Mouse (Mus musculus) adrenal gland (tissue): ENCODE data around the gene Lypd9.
"Not testable (repeated sequence)": the region's sequence is repeated elsewhere in the genome, so short reads cannot be mapped to it uniquely, and the experiment has no call there.

Source experiments
- intact Hi-C: fragments of 180-260 bp; cut with DNase I; formaldehyde crosslinking; loops from one replicate; pipeline ENCODE4 v1.15.1; 2025
- long read RNA-seq, 2 experiments: library from polyadenylated mRNA; unstranded; transcript quantifications; one replicate each; pipeline ENCODE4 v2.0.0; 2020; ENCODE audit warnings: borderline replicate concordance in 1 of 2; ENCODE audit not compliant: insufficient replicate concordance in 1 of 2

The Lypd9 gene
- long read RNA-seq, experiment 1: 0 reads
- long read RNA-seq, experiment 2: 0 reads

- intact Hi-C loops: no loop called here
Measured at GRCm38 (mm10) chr11:58452759-58453158, at the start of gene Lypd9. Lypd9 (minus strand) TSS chr11:58452923.

DNA sequence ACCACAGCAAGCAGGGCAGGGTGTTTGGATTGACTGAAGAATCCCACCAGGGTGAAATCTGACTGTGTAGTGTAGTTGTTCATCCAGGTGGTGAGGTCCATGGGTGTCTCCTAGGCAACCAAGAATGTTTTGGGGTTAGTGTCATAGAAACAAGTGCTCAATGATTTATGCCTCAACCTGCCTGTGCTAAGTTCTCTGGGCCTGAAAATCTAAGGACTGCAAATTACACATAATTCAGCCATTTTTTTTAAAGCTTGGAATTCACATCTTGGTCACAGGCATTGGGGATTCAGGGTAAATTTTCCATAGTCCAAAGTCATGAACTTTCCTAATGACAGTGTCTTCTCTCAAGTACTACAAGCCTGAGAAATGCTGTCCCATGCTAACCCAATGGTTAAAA lies 49.7 kb upstream of the Lypd9 start, which contains the start of gene Olfr331:
TSS of gene Olfr331 (minus strand) at position 101 of the 400 bp plus-strand sequence.
- intact Hi-C loops: not testable (repeated sequence)

GRCm38 (mm10) chr11:58499290-58499689 lies 46.6 kb upstream of the Lypd9 start:
- intact Hi-C loops: no loop called here

DNA sequence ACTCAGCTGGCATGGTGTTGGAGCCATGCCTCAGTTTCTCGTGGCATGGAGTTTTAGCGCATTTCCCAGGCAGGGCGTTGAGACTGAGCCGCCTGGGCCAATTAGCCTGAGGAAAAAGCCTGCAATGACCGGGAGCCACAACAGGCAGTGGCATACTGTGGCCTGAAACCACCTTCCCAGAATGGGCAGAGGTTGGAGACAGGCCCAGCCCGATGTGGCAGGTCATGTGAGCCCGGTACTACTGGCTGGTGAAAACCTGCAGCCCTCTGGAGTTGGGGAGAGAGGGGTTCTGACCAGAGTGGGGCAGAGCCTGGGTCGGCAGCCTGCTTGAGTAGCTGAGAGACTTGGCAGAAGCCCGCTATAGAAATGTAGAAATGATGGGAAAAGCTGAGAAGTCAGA lies 46.0 kb upstream of the Lypd9 start:
- intact Hi-C loops: no loop called here

DNA sequence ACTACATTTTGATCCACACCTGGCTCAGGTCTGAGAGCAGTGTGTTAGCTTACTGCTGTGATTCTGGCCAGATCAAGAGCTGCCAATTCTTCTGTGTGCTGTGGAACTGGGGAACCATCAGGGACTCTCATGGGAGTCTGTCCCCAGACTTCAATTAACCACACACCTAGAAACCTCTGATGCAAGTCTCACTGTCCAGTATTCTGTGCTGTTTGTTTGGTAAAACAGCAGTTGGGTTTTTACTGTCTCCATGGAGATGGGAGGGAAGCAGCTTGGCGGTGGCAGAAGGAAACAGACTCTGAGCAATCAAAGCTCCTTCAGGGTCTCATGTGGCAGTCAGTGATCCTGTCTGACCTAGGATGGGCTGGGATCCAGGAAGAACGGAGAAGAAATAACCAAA lies 39.7 kb upstream of the Lypd9 start, which contains the start of gene Olfr332:
TSS of gene Olfr332 (minus strand) at position 101 of the 400 bp plus-strand sequence.
- intact Hi-C loops: no loop called here

GRCm38 (mm10) chr11:58462170-58462569 lies 9.4 kb upstream of the Lypd9 start, which contains the start of gene Olfr30:
Olfr30 (minus strand) TSS chr11:58462270.
- intact Hi-C loops: no loop called here

- intact Hi-C loops: no loop called here
Measured at GRCm38 (mm10) chr11:58453592-58453991, 869 bp upstream of the Lypd9 start.

- intact Hi-C loops: no loop called here
Measured at GRCm38 (mm10) chr11:58437866-58438265, 14.9 kb downstream of the Lypd9 start.

DNA sequence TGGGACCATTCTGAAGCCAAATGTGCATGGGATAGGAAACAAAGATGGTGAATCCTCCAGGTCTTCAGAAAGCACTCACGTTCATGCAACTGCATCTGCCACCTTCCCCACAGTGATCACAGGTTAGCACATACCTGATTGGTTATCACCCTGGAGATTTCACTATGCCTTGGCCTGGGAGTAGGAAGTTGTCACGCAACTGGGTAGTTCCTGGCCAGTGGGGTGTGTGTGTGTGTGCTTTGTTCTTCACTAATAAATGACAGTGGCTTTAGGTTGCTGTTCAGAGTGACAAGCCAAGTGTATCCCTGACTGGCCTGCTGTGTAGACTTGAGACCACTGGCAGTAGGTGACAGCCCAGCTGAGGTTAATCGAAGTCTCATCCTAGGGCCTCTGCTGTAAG lies 20.5 kb downstream of the Lypd9 start, which contains the start of gene Gm12253:
TSS of gene Gm12253 (plus strand) at position 301 of the 400 bp plus-strand sequence.
- intact Hi-C loops: no loop called here

- intact Hi-C loops: no loop called here
Measured at GRCm38 (mm10) chr11:58420815-58421214, 31.9 kb downstream of the Lypd9 start, which contains the start of gene 1810065E05Rik. 1810065E05Rik (plus strand) TSS chr11:58421111.

- intact Hi-C loops: no loop called here
Measured at GRCm38 (mm10) chr11:58418336-58418735, 34.4 kb downstream of the Lypd9 start.

DNA sequence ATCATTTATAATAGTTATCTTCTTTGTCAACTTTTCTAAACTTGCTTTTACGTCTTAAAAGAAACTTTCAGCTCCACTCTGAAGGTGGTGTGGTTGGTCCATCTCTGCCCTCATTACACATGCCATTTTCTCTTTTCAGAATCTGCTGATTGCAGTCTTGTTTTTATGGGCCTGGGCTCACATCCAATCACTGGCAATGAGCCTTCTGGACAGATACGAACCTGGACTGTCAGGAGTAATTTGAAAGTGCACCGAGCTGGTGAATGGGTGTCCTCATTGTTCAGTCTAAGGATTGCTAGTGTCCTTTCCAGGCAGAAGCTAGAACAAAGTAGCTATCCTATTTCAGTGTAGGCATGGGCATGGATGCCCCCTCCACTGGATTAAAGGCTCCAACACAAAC lies 44.7 kb downstream of the Lypd9 start:
- intact Hi-C loops: no loop called here

- intact Hi-C loops: loop anchor here (5.0 kb wide), 1 partner anchor 237 kb away; no protein-coding TSS in a partner anchor
Measured at GRCm38 (mm10) chr11:58400655-58401054, 52.1 kb downstream of the Lypd9 start.

- intact Hi-C loops: loop anchor here (5.0 kb wide), 1 partner anchor 237 kb away; no protein-coding TSS in a partner anchor
Measured at GRCm38 (mm10) chr11:58399985-58400645, 52.6 kb downstream of the Lypd9 start.
